Mouse (Mus musculus) G1E (cell line): ENCODE measurements around the gene Mtif2.

Source experiments
- CTCF ChIP-seq: IDR thresholded peaks from 2 replicates; pipeline ENCODE4 v1.5.1; 2012; ENCODE audit warnings: low read depth, low read length, inconsistent platforms, mixed read lengths
- GATA1 ChIP-seq: IDR thresholded peaks from 2 replicates; pipeline ENCODE4 v1.6.1; 2012; ENCODE audit warnings: borderline replicate concordance, low read length, inconsistent platforms, mixed read lengths
- GATA2 ChIP-seq: IDR thresholded peaks from 2 replicates; pipeline ENCODE4 v1.6.1; 2012; ENCODE audit warnings: low read depth, low read length, inconsistent platforms, borderline replicate concordance
- TAL1 ChIP-seq: conservative IDR thresholded peaks from 2 replicates; pipeline ENCODE4 v1.6.1; 2012; ENCODE audit warnings: low read depth, low read length, inconsistent platforms, mixed read lengths

GRCm38 (mm10) chr11:29546762-29547161, 20.6 kb downstream of the Mtif2 start:
- no peak for TF ChIP-seq CTCF
- no peak for TF ChIP-seq TAL1
- no peak for TF ChIP-seq GATA1
- no peak for TF ChIP-seq GATA2
